Mouse (Mus musculus) CD8-positive naive resting alpha-beta T cell, adult 2 months (primary cell): ENCODE measurements at regions not wholly inside any gene's neighbourhood (a gene's known extent, or its start where the extent isn't known, plus 50 kb on each side); places are given as distances from the start of the nearest gene placed in this dataset.
"Not testable (repeated sequence)": the region's sequence is repeated elsewhere in the genome, so short reads cannot be mapped to it uniquely, and the experiment has no call there.

Experiments
- DNase-seq, 2 experiments: peaks; one replicate each; pipeline ENCODE4 v3.0.0; 2022; ENCODE audit warnings: low read depth in 2 of 2, low spot score in 2 of 2

DNA sequence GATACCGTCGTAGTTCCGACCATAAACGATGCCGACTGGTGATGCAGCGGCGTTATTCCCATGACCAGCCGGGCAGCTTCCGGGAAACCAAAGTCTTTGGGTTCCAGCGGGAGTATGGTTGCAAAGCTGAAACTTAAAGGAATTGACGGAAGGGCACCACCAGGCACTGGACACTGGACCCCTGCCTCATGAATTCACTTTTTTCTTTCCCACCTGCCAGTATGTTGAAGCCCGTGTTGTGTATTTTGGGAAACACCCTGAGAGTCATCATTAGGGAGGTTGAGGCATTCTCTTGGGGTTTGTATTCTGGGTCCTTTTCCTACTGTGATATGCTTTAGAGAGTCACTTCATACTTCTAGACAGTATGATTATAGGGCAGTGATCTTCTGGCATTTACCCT lies 197.9 kb downstream of the Samd9l start:
- not testable (repeated sequence) for DNase-seq

DNA sequence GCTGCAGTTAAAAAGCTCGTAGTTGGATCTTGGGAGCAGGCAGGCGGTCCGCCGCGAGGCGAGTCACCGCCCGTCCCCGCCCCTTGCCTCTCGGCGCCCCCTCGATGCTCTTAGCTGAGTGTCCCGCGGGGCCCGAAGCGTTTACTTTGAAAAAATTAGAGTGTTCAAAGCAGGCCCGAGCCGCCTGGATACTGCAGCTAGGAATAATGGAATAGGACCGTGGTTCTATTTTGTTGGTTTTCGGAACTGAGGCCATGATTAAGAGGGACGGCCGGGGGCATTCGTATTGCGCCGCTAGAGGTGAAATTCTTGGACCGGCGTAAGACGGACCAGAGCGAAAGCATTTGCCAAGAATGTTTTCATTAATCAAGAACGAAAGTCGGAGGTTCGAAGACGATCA lies 198.3 kb downstream of the Samd9l start:
- no peak for DNase-seq

DNA sequence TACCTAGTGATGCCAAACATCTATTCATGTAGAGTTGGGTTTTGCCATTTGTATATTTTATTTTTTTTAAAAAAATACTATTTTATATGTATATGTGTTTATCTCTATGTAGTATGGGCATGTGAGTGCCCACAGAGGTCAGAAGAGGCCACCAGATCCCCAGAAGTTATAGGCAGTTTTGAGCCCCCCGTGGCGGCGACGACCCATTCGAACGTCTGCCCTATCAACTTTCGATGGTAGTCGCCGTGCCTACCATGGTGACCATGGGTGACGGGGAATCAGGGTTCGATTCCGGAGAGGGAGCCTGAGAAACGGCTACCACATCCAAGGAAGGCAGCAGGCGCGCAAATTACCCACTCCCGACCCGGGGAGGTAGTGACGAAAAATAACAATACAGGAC lies 198.8 kb downstream of the Samd9l start:
- DNase-seq = peak; percentile 72 to 93

DNA sequence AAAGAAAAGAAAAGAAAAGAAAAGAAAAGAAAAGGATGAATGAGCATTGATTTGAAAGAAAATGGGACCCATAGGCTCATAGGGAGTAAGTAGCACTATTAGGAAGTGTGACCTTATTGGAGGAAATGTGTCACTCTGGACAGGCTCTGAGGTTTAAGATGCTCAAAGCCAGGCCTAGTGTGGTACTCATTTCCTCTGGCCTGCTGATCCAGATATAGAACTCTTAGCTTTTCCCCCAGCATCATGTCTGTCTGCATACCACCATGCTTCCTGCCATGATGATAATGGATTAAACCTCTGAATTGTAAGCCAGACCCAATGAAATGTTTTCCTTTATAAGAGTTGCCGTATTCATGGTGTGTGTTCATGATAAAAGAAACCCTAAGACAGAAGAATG lies 206.9 kb downstream of the Samd9l start:
- not testable (repeated sequence) for DNase-seq

DNA sequence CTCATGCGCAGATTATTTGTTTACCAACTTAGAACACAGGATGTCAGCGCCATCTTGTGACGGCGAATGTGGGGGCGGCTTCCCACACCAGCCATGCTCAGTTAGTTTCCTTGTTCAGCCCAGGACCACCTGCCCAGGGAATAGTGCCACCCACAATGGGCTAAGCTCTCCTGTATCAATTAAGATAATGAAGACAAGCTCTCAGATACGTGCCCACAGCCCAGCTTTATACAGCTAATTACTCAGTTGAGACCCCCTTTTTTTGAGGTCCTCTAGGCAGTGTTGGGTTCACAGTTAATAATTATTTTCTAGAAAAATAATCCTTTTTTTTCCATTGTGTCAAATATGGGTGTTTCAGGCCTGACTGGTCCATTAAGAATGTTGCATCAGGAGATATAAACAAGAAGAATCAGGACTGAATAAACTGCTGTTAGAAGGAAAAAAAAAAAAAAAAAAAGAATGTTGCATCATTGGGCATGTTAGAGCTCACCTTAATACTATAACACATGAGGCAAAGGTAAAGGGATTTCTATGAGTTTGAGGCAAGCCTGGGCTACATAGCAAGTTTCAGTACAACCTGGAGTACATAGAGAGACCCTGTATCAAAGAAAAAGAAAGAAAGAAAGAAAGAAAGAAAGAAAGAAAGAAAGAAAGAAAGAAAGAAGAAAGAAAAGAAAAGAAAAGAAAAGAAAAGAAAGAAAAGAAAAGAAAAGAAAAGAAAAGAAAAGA lies 207.5 kb downstream of the Samd9l start:
- not testable (repeated sequence) for DNase-seq

DNA sequence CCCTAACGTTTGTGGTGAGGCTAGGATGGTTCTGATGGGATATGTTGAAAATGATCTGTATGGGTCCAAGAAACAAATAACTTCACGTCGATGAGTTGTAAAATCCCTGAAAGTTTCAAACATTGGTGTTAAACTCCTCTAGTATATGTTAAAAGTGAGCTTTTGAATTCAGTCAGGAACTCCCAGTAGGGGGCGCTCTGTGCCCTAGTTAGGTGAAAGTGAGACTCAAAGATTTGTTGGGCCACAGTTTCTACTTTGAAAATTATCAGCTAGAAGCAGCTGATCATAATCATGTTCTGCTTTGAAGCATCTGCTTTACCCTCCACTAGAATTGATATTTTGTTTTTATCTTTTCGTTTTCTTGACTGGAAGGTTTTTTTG lies 215.6 kb downstream of the Samd9l start:
- DNase-seq = peak; percentile 52 to 59

DNA sequence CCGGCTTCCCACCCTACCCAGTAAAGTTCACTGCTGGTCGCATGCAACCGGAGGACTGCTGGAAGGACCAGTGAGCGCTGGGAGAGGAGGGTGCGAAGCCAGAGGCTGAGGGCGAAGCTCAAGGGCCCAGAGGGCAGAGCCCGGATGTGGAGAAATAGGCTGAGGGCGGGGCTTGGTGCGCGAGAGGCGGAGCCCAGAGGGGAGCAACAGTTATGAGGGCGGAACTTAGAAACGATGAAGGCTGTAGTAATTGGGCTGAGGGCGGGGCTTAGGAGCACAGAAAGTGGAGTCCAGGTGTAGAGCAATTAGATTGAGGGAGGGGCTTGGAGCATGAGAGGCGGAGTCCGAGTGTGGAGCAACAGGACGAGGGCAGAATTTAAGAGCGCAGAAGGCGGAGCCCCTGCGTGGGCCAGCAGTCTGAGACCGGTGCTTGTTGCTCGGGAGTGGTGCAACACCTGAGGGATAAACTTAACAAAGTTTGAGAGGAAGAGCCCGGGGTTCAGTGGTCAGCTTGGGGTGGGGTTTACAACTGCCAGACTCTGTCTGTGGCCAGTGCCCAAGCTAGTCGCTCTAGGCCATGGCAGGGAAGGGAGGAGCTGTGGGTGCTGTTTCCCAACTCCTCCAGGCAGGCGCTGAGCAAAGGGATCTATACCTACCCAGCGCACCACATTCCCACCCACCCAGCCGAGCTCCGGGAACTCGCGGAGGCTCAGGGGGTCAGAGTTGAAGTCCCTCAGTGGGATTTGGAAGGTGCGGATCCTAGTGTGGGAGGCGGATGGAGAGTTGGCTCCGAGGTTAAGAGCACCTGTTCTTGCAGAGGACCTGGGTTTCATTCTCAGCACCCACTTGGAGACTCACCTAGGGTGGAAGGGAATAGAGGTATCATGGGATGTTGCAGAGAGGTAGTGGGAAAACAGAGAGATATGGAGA lies 216.2 kb downstream of the Samd9l start:
- peak; percentile 19 to 39 for DNase-seq

DNA sequence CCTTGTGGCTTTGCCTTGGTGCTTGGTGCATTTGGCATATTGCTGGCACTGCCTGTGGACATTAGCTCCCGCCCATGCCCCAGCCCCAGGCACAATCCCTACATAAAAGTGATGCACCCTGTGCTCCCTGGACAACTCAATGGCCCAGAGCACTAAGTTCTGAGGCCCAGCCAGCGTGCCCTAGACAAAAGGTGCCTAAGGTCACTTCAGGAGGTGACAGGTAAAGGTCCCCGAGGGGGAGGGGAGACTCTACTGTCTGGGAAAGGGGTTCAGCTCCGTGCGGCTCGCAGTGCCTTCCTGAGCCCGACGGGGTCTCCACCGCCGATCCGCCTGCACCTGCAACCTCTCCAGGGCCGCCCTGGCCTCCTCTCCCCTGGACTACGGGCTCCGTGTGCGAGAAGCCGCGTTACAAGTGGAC lies 216.9 kb downstream of the Samd9l start:
- not testable (repeated sequence) for DNase-seq

DNA sequence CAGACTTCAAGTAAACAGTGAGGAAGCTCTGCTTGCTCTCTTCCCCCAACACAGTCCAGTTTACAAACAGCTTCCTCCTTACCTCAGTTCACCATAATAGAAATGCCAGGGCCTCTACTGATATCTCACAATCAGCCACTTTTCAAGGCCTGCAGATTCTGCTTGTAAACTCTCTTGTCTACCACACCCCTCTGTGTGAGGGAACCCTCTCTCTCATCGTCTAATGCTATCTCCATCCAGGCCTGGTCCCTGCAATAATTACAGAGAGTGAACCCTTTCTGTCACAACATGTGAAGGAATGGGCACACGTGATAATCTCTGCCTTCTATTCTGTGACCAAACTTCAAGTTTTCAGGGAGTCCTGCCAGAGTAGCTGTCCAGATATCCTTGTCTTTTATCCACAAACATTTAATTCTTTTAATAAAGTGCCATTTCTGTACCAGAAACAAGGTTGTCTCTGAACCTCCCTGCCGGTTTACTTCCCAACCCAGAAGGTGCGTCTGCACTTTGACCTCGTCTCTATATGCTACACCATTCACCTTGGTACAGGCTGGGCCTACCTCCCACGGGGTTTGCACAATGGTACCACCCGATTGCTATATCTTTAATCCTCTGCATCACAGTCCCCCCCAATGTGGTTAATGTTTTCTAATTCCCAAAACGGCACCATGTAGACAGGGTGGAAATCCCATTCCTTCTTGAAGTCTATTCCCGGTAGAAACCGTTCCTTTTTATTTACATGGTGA lies 219.6 kb downstream of the Samd9l start:
- DNase-seq = not testable (repeated sequence)

DNA sequence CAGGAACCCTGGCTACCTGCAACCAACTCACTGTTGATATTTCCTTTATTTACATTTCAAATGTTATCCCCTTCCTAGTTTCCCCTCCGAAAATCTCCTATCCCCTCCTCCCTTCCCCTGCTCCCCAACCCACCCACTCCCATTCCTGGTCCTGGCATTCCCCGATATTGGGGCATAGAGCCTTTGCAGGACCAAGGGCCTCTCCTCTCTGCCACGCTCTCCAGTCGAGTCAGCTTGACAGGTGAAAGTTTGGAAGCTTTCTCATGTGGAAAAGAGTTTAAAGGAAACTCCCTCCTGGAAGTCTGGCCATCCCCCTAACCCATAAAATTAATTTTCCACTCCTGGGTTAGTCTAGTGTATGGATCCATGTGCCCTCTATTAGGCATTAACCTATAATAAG lies 229.9 kb downstream of the Samd9l start:
- not testable (repeated sequence) for DNase-seq

DNA sequence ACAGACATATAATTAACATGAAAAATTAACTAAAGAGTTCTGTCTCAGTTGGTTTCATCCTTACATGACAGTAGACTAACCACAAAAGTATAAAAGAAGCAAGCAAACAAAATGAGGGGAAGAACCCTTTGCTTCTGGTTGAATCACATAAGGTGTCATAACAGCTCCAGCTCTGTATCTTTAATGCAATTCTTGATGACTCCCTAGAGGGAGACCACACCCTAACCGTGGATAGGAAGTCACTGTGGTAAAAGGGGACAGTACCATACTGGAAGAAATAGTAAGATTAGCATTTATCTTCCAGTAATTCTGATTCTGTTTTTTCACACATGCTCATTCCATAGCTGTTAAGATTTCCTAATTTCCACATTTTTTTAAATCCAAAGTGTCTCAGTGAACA lies 233.2 kb downstream of the Samd9l start:
- not testable (repeated sequence) for DNase-seq

DNA sequence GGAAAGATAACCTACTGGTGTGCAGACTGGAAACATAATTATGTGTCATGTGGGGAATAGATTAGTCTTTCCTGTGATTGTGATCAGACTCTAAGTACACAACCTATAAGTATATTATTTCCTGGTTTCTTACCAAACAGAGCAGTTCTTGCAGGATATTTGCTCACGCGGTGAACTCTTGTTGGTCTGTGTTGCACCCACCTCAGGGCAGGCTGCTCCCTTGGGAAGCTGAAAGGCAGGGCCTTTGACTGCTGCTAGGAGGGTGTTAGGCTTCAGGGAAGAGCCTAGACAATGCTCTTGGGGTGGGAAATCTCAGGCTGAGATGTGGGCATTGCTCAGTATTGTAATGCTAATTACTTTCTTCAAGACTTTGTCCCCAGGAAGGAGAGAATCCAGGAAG lies 247.5 kb downstream of the Samd9l start:
- not testable (repeated sequence) for DNase-seq

DNA sequence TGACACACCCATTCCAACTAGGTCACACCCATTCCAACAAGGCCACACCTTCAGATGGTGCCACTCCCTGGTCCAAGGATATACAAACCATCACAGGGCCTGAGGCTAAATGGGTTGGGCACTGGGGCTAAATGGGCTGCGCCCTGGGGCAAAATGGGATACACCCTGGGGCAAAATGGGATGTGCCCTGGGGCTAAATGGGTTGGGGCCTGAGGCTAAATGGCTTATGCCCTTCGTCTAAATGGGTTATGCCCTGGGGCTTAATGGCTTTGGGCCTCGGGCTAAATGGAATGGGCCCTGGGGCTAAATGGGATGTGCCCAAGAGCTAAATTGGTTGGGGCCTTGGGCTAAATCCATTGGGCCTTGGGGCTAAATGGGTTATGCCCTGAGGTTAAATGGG lies 261.5 kb downstream of the Samd9l start:
- not testable (repeated sequence) for DNase-seq

DNA sequence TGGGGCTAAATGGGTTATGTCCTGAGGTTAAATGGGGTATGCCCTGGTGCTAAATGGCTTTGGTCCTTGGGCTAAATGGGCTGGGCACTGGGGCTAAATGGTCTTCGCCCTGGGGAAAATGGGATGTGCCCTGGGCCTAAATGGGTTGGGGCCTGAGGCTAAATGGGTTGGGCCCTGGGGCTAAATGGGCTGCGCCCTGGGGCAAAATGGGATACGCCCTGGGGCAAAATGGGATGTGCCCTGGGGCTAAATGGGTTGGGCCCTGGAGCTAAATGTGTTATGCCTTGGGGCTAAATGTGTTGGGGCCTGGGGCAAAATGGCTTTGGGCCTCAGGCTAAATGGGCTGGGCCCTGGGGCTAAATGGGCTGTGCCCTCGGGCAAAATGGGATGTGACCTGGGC lies 265.6 kb downstream of the Samd9l start:
- not testable (repeated sequence) for DNase-seq

DNA sequence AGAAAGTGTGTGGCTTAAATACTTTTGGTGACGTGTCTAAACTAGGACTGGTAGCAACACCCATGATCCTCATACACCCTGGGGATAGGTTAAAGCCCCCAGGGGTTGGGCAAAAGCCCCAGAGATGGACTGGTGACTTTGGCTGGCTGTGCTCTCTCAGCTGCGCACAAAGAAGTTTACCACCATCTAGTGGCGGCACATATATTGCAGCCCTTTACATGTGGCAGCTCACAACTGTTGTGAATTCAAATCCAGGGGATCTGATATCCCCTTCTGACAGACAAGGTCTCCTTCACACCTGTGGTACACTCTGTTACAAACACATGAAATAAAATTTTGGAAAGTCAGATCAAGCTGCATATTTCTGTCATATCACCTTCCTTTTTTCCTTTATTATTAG lies 283.1 kb downstream of the Samd9l start:
- not testable (repeated sequence) for DNase-seq
